Mouse (Mus musculus) embryonic facial prominence, embryonic 15.5 days (tissue): Measurements from ENCODE around the gene Enthd1. TPM values are rescaled to one million over a fixed set of nuclear protein-coding genes. Genes with fewer than 3 reads are reported as not detected.

Experiments used
- ATAC-seq: fragments of 200-750 bp; cut with Nextera tagmentation; 2 replicates; pipeline ENCODE4 v1.8.0; 2017; ENCODE audit warnings: low read depth, moderate TSS enrichment; ENCODE audit not compliant: insufficient number of reproducible peaks, low FRiP score, low TSS enrichment
- H3K27ac ChIP-seq: fragments of 300-500 bp; sonication (generic); replicated peaks from 2 replicates; pipeline ENCODE4 v1.5.1; 2015; ENCODE audit warnings: mild to moderate bottlenecking, inconsistent platforms
- H3K27me3 ChIP-seq: fragments of 300-500 bp; sonication (generic); 2 replicates; pipeline ENCODE4 v1.6.1; 2015; ENCODE audit warnings: inconsistent platforms
- H3K36me3 ChIP-seq: fragments of 300-500 bp; sonication (generic); 2 replicates; pipeline ENCODE4 v1.6.1; 2015; ENCODE audit warnings: mild to moderate bottlenecking, inconsistent platforms
- H3K4me1 ChIP-seq: fragments of 300-500 bp; sonication (generic); 2 replicates; pipeline ENCODE4 v1.6.1; 2015; ENCODE audit warnings: inconsistent platforms
- H3K4me2 ChIP-seq: fragments of 300-500 bp; sonication (generic); replicated peaks from 2 replicates; pipeline ENCODE4 v1.6.1; 2015; ENCODE audit warnings: mild to moderate bottlenecking, inconsistent platforms
- H3K4me3 ChIP-seq: fragments of 300-500 bp; sonication (generic); replicated peaks from 2 replicates; pipeline ENCODE4 v1.5.1; 2015; ENCODE audit warnings: mild to moderate bottlenecking, inconsistent platforms
- H3K9ac ChIP-seq: fragments of 300-500 bp; sonication (generic); 2 replicates; pipeline ENCODE4 v1.6.1; 2015; ENCODE audit warnings: inconsistent platforms
- H3K9me3 ChIP-seq: fragments of 300-500 bp; sonication (generic); replicated peaks from 2 replicates; pipeline ENCODE4 v1.6.1; 2016; ENCODE audit warnings: inconsistent platforms
- WGBS: fragments of 180-500 bp; shearing (Covaris S2); methylation state at CpG from one replicate; pipeline ENCODE4 v1.1.7; 2015; 5-methylcytosine and 5-hydroxymethylcytosine counted together
- polyA plus RNA-seq: library from polyadenylated mRNA; unstranded; fragments of >200 nt; fragmentation: Nextera tagmentation; extraction: Ambion mirVana; gene quantifications from 2 replicates; pipeline ENCODE4 v1.2.1, GENCODE M21; 2015

Gene Enthd1
- polyA plus RNA-seq: not detected in 2 replicates

GRCm38 (mm10) chr15:80565106-80565665 is at the start of gene Enthd1:
TSS of gene Enthd1 (minus strand) at chr15:80565156.
- WGBS: 84% methylated on average over 19 of the region's 19 CpGs
- Histone ChIP-seq H3K9ac (no peak within 1 kb of the TSS), H3K27ac (no peak within 1 kb of the TSS), H3K4me3 (no peak within 1 kb of the TSS), H3K4me2 (no peak within 1 kb of the TSS), H3K27me3 (no peaks in the 10 kb centered on the region), H3K36me3 (no peaks in the 10 kb centered on the region), H3K9me3 (no peaks in the 10 kb centered on the region), H3K4me1 (peaks cover 5% of the 10 kb centered on the region; the same call in 1 of the 2 replicates)
- no peak for ATAC-seq

- no peak overlapping the region for H3K9ac ChIP-seq
- no peak overlapping the region for H3K4me3 ChIP-seq
- H3K9me3 ChIP-seq: no peaks in the 10 kb centered on the region
- H3K27me3 ChIP-seq: peaks cover 13% of the 10 kb centered on the region
- peaks cover 9% of the 10 kb centered on the region for H3K4me1 ChIP-seq
- H3K27ac ChIP-seq: no peak overlapping the region
- WGBS: 38% methylated on average over 5 of the region's 5 CpGs
- no peak overlapping the region for H3K4me2 ChIP-seq
- no peaks in the 10 kb centered on the region for H3K36me3 ChIP-seq
- ATAC-seq: no peak
These were observed 48.9 kb upstream of the Enthd1 start for GRCm38 (mm10) chr15:80613904-80614303.

DNA sequence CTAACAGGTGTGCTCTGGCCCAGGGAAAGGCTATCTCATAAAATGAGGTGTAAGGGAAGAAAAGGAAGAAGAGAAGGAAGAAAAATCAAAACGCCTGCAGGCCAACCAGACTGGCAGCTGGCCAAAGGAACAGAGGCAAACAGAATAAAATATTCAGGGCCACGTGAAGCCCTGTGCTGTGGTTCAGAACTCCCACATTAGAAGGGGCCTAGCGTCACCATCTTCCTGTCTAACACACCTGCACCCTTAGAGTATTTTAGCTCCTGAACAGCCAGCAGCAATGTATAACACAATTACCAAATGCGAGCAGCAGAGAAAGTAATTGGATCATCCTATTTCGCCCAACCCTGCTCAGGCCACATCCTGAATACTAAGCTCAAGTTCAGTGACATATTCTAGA is 46.5 kb upstream of the Enthd1 start:
- 58% methylated on average over 5 of the region's 5 CpGs for WGBS

DNA sequence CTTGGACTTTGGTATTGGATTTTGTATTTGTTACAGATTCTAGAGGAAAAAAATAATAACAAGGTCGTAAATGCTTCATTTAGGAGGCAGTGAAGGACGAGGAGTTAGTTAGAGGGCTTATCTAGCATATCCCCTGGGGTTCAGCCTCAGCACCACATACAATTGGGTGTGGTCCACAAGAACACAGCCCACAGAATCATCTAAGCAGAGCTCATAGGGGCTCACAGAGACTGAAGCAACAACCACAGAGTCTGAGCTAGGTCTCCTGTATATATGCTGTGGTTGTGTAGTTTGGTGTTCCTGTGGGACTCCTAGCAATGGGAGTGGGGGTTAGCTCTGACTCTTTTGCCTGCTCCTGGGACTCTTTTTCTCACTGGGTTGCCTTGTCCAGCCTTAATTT is 45.4 kb upstream of the Enthd1 start:
- Histone ChIP-seq H3K27ac (no peak overlapping the region), H3K4me2 (no peak overlapping the region), H3K9ac (no peak overlapping the region), H3K27me3 (no peaks in the 10 kb centered on the region), H3K4me1 (peaks cover under 1% of the 10 kb centered on the region; the same call in 1 of the 2 replicates), H3K9me3 (no peaks in the 10 kb centered on the region), H3K36me3 (no peaks in the 10 kb centered on the region), H3K4me3 (no peak overlapping the region)
- no peak for ATAC-seq
- WGBS: 66% methylated on average over 2 of the region's 2 CpGs

More for the DNA sequence above, 46.5 kb upstream of the Enthd1 start:
- Histone ChIP-seq H3K4me3 (no peak overlapping the region), H3K27ac (no peak overlapping the region), H3K9ac (no peak overlapping the region), H3K4me1 (peaks cover 9% of the 10 kb centered on the region), H3K27me3 (peaks cover 7% of the 10 kb centered on the region), H3K9me3 (no peaks in the 10 kb centered on the region), H3K4me2 (no peak overlapping the region), H3K36me3 (no peaks in the 10 kb centered on the region)
- ATAC-seq: no peak

GRCm38 (mm10) chr15:80607970-80608369 is 43.0 kb upstream of the Enthd1 start:
- H3K27me3 ChIP-seq: no peaks in the 10 kb centered on the region
- WGBS: 87% methylated on average over 3 of the region's 3 CpGs
- H3K9me3 ChIP-seq: no peaks in the 10 kb centered on the region
- H3K27ac ChIP-seq: no peak overlapping the region
- H3K36me3 ChIP-seq: no peaks in the 10 kb centered on the region
- H3K4me1 ChIP-seq: no peaks in the 10 kb centered on the region
- no peak overlapping the region for H3K4me3 ChIP-seq
- no peak overlapping the region for H3K4me2 ChIP-seq
- no peak for ATAC-seq
- H3K9ac ChIP-seq: no peak overlapping the region

DNA sequence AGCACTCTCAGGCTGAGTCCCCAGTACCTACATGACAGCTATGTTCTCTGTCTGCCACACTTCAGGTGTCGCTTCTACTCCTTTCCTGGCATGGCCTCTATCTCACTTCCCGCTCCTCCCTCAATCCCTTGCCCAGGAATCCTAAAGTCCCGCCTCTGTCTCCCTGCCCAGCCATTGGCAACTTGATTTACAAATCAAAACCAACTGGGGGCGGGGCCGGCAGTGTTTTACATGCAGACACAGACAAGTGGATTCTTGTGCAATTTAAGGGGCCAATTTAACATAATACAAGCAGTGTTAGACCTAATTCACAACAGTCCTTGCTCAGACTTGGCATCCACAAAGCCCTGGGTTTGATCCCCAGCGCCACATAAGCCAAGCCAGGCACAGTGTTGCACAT is 39.1 kb upstream of the Enthd1 start:
- no peak overlapping the region for H3K9ac ChIP-seq
- no peak overlapping the region for H3K27ac ChIP-seq
- no peak overlapping the region for H3K4me2 ChIP-seq
- H3K27me3 ChIP-seq: no peaks in the 10 kb centered on the region
- H3K9me3 ChIP-seq: no peaks in the 10 kb centered on the region
- peaks cover 9% of the 10 kb centered on the region; the same call in 1 of the 2 replicates for H3K4me1 ChIP-seq
- no peak for ATAC-seq
- WGBS: 78% methylated on average over 6 of the region's 6 CpGs
- no peak overlapping the region for H3K4me3 ChIP-seq
- no peaks in the 10 kb centered on the region for H3K36me3 ChIP-seq

GRCm38 (mm10) chr15:80602487-80602886 is 37.5 kb upstream of the Enthd1 start:
- Histone ChIP-seq H3K4me3 (no peak overlapping the region), H3K9ac (no peak overlapping the region), H3K27ac (no peak overlapping the region), H3K4me2 (no peak overlapping the region), H3K27me3 (no peaks in the 10 kb centered on the region), H3K9me3 (no peaks in the 10 kb centered on the region), H3K4me1 (peaks cover 16% of the 10 kb centered on the region; the same call in 1 of the 2 replicates), H3K36me3 (no peaks in the 10 kb centered on the region)
- WGBS: 40% methylated on average over 7 of the region's 7 CpGs
- no peak for ATAC-seq

DNA sequence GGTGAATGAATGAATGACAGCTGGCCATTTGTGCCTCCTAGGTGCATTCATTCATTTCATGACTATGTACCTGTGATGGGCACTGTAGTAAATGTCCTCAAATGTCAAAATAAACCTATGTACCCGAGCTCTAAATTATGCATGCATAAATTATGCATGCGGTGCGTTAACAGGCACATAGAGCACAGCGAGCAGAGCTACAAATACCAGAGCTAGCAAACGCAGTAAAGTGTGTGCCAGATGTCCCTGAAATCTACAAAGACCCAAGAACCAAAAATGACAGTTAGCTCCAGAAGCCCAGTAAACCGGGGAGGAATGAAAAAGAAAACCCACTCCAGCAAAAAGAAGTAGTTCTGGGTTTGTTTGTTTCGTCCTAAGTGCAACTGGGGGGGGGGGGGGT is 36.5 kb upstream of the Enthd1 start:
- Histone ChIP-seq H3K36me3 (no peaks in the 10 kb centered on the region), H3K4me2 (no peak overlapping the region), H3K4me1 (peaks cover 19% of the 10 kb centered on the region; the same call in 1 of the 2 replicates), H3K27ac (no peak overlapping the region), H3K27me3 (no peaks in the 10 kb centered on the region), H3K9me3 (no peaks in the 10 kb centered on the region), H3K9ac (no peak overlapping the region), H3K4me3 (no peak overlapping the region)
- ATAC-seq: no peak
- WGBS: 44% methylated on average over 7 of the region's 7 CpGs

GRCm38 (mm10) chr15:80599843-80600242 is 34.9 kb upstream of the Enthd1 start:
- no peak overlapping the region for H3K4me2 ChIP-seq
- H3K4me3 ChIP-seq: no peak overlapping the region
- H3K4me1 ChIP-seq: peaks cover 27% of the 10 kb centered on the region; the same call in 1 of the 2 replicates
- WGBS: 76% methylated on average over 4 of the region's 4 CpGs
- H3K27me3 ChIP-seq: no peaks in the 10 kb centered on the region
- H3K9ac ChIP-seq: no peak overlapping the region
- no peaks in the 10 kb centered on the region for H3K9me3 ChIP-seq
- no peak overlapping the region for H3K27ac ChIP-seq
- H3K36me3 ChIP-seq: no peaks in the 10 kb centered on the region
- no peak for ATAC-seq

GRCm38 (mm10) chr15:80599213-80599750 is 34.3 kb upstream of the Enthd1 start:
- peaks cover 27% of the 10 kb centered on the region; the same call in 1 of the 2 replicates for H3K4me1 ChIP-seq
- H3K4me2 ChIP-seq: no peak overlapping the region
- H3K9me3 ChIP-seq: no peaks in the 10 kb centered on the region
- no peak overlapping the region for H3K4me3 ChIP-seq
- WGBS: 46% methylated on average over 16 of the region's 16 CpGs
- no peak for ATAC-seq
- no peaks in the 10 kb centered on the region for H3K36me3 ChIP-seq
- H3K27me3 ChIP-seq: no peaks in the 10 kb centered on the region
- H3K27ac ChIP-seq: no peak overlapping the region
- no peak overlapping the region for H3K9ac ChIP-seq

- H3K9ac ChIP-seq: no peak overlapping the region
- H3K27me3 ChIP-seq: no peaks in the 10 kb centered on the region
- H3K36me3 ChIP-seq: no peaks in the 10 kb centered on the region
- H3K4me3 ChIP-seq: no peak overlapping the region
- no peak for ATAC-seq
- WGBS: 42% methylated on average over 12 of the region's 12 CpGs
- H3K4me1 ChIP-seq: peaks cover 27% of the 10 kb centered on the region; the same call in 1 of the 2 replicates
- H3K9me3 ChIP-seq: no peaks in the 10 kb centered on the region
- no peak overlapping the region for H3K4me2 ChIP-seq
- no peak overlapping the region for H3K27ac ChIP-seq
These were observed 33.8 kb upstream of the Enthd1 start for GRCm38 (mm10) chr15:80598750-80599149.

- Histone ChIP-seq H3K36me3 (no peaks in the 10 kb centered on the region), H3K9me3 (no peaks in the 10 kb centered on the region), H3K4me2 (no peak overlapping the region), H3K4me3 (no peak overlapping the region), H3K9ac (no peak overlapping the region), H3K27ac (no peak overlapping the region), H3K4me1 (0 out of 2 replicates have a peak, but pooled peaks cover 16% of the 10 kb centered on the region), H3K27me3 (no peaks in the 10 kb centered on the region)
- ATAC-seq: no peak
- 64% methylated on average over 5 of the region's 5 CpGs for WGBS
These were observed 28.9 kb upstream of the Enthd1 start for GRCm38 (mm10) chr15:80593877-80594276.
